Mouse (Mus musculus) midbrain, embryonic 15.5 days (tissue): ENCODE measurements around the gene Gm3435. TPM values are rescaled to one million over a fixed set of nuclear protein-coding genes. Genes with fewer than 3 reads are reported as not detected.
"Not testable (repeated sequence)": the region's sequence is repeated elsewhere in the genome, so short reads cannot be mapped to it uniquely, and the experiment has no call there.

Source experiments
- ATAC-seq: fragments of 200-750 bp; cut with Nextera tagmentation; replicated peaks from 2 replicates; pipeline ENCODE4 v1.8.0; 2017; ENCODE audit warnings: moderate TSS enrichment
- H3K27ac ChIP-seq: fragments of 300-500 bp; sonication (generic); 2 replicates; pipeline ENCODE4 v1.5.1; 2015; ENCODE audit warnings: mild to moderate bottlenecking, inconsistent platforms
- H3K27me3 ChIP-seq: fragments of 300-500 bp; sonication (generic); replicated peaks from 2 replicates; pipeline ENCODE4 v1.6.1; 2015; ENCODE audit warnings: inconsistent platforms
- H3K36me3 ChIP-seq: fragments of 300-500 bp; sonication (generic); replicated peaks from 2 replicates; pipeline ENCODE4 v1.6.1; 2015; ENCODE audit warnings: inconsistent platforms
- H3K4me1 ChIP-seq: fragments of 300-500 bp; sonication (generic); 2 replicates; pipeline ENCODE4 v1.6.1; 2015; ENCODE audit warnings: inconsistent platforms
- H3K4me2 ChIP-seq: fragments of 300-500 bp; sonication (generic); 2 replicates; pipeline ENCODE4 v1.6.1; 2015; ENCODE audit warnings: inconsistent platforms, mild to moderate bottlenecking, moderate library complexity
- H3K4me3 ChIP-seq: fragments of 300-500 bp; sonication (generic); 2 replicates; pipeline ENCODE4 v1.5.1; 2015; ENCODE audit warnings: mild to moderate bottlenecking, inconsistent platforms
- H3K9ac ChIP-seq: fragments of 300-500 bp; sonication (generic); 2 replicates; pipeline ENCODE4 v1.6.1; 2015; ENCODE audit warnings: mild to moderate bottlenecking, inconsistent platforms
- H3K9me3 ChIP-seq: fragments of 300-500 bp; sonication (generic); 2 replicates; pipeline ENCODE4 v1.6.1; 2016; ENCODE audit warnings: inconsistent platforms
- WGBS: fragments of 180-500 bp; shearing (Covaris S2); methylation state at CpG from one replicate; pipeline ENCODE4 v1.1.7; 2015; ENCODE audit warnings: mixed read lengths; 5-methylcytosine and 5-hydroxymethylcytosine counted together
- polyA plus RNA-seq: library from polyadenylated mRNA; unstranded; fragments of >200 nt; fragmentation: Nextera tagmentation; extraction: Ambion mirVana; gene quantifications from 2 replicates; pipeline ENCODE4 v1.2.1, GENCODE M21; 2015

Gene Gm3435
- polyA plus RNA-seq, 1 experiment from 2014 or later = 10.5 TPM

GRCm38 (mm10) chr17:15000047-15000446, 9.9 kb upstream of the Gm3435 start:
- not testable (repeated sequence) for H3K4me3 ChIP-seq, H3K9ac ChIP-seq, H3K36me3 ChIP-seq, H3K27ac ChIP-seq, ATAC-seq, H3K4me1 ChIP-seq, H3K9me3 ChIP-seq, H3K4me2 ChIP-seq, H3K27me3 ChIP-seq
- WGBS = no CpG with 5 or more reads among the region's 4 CpGs

GRCm38 (mm10) chr17:15009088-15009487, 888 bp upstream of the Gm3435 start:
- not testable (repeated sequence) for H3K27me3 ChIP-seq, ATAC-seq, H3K4me3 ChIP-seq, H3K36me3 ChIP-seq, H3K9me3 ChIP-seq, H3K4me2 ChIP-seq, H3K9ac ChIP-seq, H3K27ac ChIP-seq, H3K4me1 ChIP-seq
- WGBS = no CpG with 5 or more reads among the region's 3 CpGs

- not testable (repeated sequence) for H3K4me1 ChIP-seq, ATAC-seq, H3K36me3 ChIP-seq, H3K9me3 ChIP-seq, H3K27me3 ChIP-seq, H3K9ac ChIP-seq, H3K4me2 ChIP-seq, H3K4me3 ChIP-seq, H3K27ac ChIP-seq
- WGBS = 87% methylated on average over 3 of the region's 3 CpGs
Measured at GRCm38 (mm10) chr17:15021503-15022220, 11.7 kb downstream of the Gm3435 start.

- ATAC-seq = peak; percentile 88
Measured at GRCm38 (mm10) chr17:15023878-15024492, 14.0 kb downstream of the Gm3435 start.

GRCm38 (mm10) chr17:15024502-15025193, 14.7 kb downstream of the Gm3435 start:
- H3K9me3 ChIP-seq, H3K36me3 ChIP-seq, H3K4me2 ChIP-seq, H3K4me3 ChIP-seq, H3K4me1 ChIP-seq, H3K9ac ChIP-seq, H3K27ac ChIP-seq, H3K27me3 ChIP-seq: not testable (repeated sequence)
- no CpG with 5 or more reads among the region's 48 CpGs for WGBS
- peak; percentile 93 for ATAC-seq

More at GRCm38 (mm10) chr17:15023878-15024492, 14.0 kb downstream of the Gm3435 start:
- H3K4me1 ChIP-seq, H3K9ac ChIP-seq, H3K27me3 ChIP-seq, H3K4me2 ChIP-seq, H3K36me3 ChIP-seq, H3K27ac ChIP-seq, H3K4me3 ChIP-seq, H3K9me3 ChIP-seq: not testable (repeated sequence)
- WGBS = no CpG with 5 or more reads among the region's 97 CpGs

GRCm38 (mm10) chr17:15025513-15025912, 15.5 kb downstream of the Gm3435 start:
- WGBS = no CpG with 5 or more reads among the region's 6 CpGs
- not testable (repeated sequence) for H3K9me3 ChIP-seq, H3K36me3 ChIP-seq, H3K9ac ChIP-seq, ATAC-seq, H3K27me3 ChIP-seq, H3K4me3 ChIP-seq, H3K27ac ChIP-seq, H3K4me2 ChIP-seq, H3K4me1 ChIP-seq

GRCm38 (mm10) chr17:15031414-15031813, 21.4 kb downstream of the Gm3435 start:
- not testable (repeated sequence) for H3K27me3 ChIP-seq, ATAC-seq, H3K9me3 ChIP-seq, H3K36me3 ChIP-seq, H3K27ac ChIP-seq, H3K4me1 ChIP-seq, H3K9ac ChIP-seq, H3K4me2 ChIP-seq, H3K4me3 ChIP-seq
- WGBS = no CpG with 5 or more reads among the region's 4 CpGs

- not testable (repeated sequence) for H3K9ac ChIP-seq, H3K4me1 ChIP-seq, H3K36me3 ChIP-seq, H3K4me3 ChIP-seq, H3K27me3 ChIP-seq, ATAC-seq, H3K27ac ChIP-seq, H3K4me2 ChIP-seq, H3K9me3 ChIP-seq
- no CpG with 5 or more reads among the region's 3 CpGs for WGBS
Measured at GRCm38 (mm10) chr17:15040455-15040854, 30.5 kb downstream of the Gm3435 start.

GRCm38 (mm10) chr17:15041175-15041729, 31.3 kb downstream of the Gm3435 start, which contains the start of the genes Ermard, Tcte3 and Gm3448:
Ermard (plus strand) TSS chr17:15041208.
Tcte3 (minus strand) TSS chr17:15041488.
Gm3448 (minus strand) TSS chr17:15041537.
- not testable (repeated sequence) for H3K4me1 ChIP-seq, H3K9ac ChIP-seq, H3K9me3 ChIP-seq, H3K27me3 ChIP-seq, H3K36me3 ChIP-seq, H3K4me2 ChIP-seq, H3K27ac ChIP-seq
- 0 out of 2 replicates have a peak within 1 kb of the TSS, but pooled peaks have one; percentile 18 for H3K4me3 ChIP-seq
- 2% methylated on average over 11 of the region's 56 CpGs for WGBS
- ATAC-seq = peak; percentile 98

- H3K4me3 ChIP-seq, ATAC-seq, H3K4me1 ChIP-seq, H3K4me2 ChIP-seq, H3K27ac ChIP-seq, H3K36me3 ChIP-seq, H3K27me3 ChIP-seq, H3K9ac ChIP-seq, H3K9me3 ChIP-seq: not testable (repeated sequence)
- no CpG with 5 or more reads among the region's 1 CpGs for WGBS
Measured at GRCm38 (mm10) chr17:15050338-15050737, 40.4 kb downstream of the Gm3435 start.

- H3K27me3 ChIP-seq, H3K4me1 ChIP-seq, H3K36me3 ChIP-seq, ATAC-seq, H3K9me3 ChIP-seq, H3K4me2 ChIP-seq, H3K9ac ChIP-seq, H3K4me3 ChIP-seq, H3K27ac ChIP-seq: not testable (repeated sequence)
- WGBS = 48% methylated on average over 1 of the region's 1 CpGs
Measured at GRCm38 (mm10) chr17:15052766-15053165, 42.8 kb downstream of the Gm3435 start.

- not testable (repeated sequence) for H3K4me3 ChIP-seq, H3K27me3 ChIP-seq, H3K9ac ChIP-seq, H3K4me2 ChIP-seq, ATAC-seq, H3K4me1 ChIP-seq, H3K27ac ChIP-seq, H3K9me3 ChIP-seq
- peaks cover 12% of the 10 kb centered on the region; the same call in 1 of the 2 replicates for H3K36me3 ChIP-seq
- 96% methylated on average over 6 of the region's 8 CpGs for WGBS
Measured at GRCm38 (mm10) chr17:15053183-15053828, 43.3 kb downstream of the Gm3435 start.
